Mouse (Mus musculus): ENCODE measurements around the gene Cbx7. TPM values are rescaled to one million over a fixed set of nuclear protein-coding genes. Genes with fewer than 3 reads are reported as not detected.

Cbx7 gene
- total and polyA plus RNA-seq, 2 experiments from 2014 or later = 2.9 to 9.5 TPM

DNA sequence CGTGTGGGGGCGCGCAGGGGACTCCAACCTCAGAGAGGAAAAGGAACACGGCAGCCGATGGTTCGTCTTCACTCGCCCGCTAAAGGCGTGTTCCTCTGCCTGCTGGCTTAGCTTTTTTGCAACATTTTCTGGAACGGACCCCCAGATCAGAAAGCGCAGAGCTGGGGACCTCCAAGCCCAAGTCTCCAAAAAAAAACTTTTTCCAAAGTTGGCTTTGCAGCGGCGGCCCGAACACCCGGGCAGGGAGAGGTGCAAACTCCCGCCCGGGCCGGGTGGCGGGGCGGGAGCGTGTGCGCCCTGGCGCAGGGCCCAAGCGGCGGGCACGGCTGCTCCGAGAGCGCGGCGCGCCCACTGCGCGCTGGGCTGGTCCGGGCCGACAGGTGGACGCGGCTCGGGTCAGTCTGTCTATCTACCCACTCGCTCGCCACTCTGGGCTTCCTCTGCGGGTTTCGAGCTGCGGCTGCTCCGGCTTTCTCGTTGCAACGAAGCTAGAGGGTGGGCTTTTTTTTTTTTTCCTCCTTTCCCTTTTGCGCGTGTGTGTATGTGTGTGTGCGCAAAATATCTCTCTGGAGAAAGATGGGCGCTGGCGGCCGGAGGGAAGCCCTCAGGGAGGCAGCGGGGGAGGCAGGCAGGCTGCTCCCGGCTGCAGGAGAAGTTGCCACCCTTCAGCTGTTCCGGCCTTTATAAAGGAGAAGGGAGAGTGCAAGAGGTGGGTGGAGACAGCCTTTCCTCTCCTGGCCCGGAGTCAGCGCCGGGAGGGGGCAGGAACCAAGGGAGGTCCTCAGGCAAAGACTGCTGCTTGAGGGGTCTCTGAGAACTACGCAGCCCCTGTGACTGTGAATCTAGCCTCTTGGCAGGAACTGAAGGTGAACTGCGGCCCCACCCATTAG, 43.6 kb upstream of the Cbx7 start, which contains the start of gene Pdgfb:
TSS of gene Pdgfb (minus strand) at position 657 of the 890 bp plus-strand sequence.
- Histone ChIP-seq H3K9ac (replicated peaks; ENCODE audit: low read length) (peak within 1 kb of the TSS; percentile 90), H3K9me3 (ENCODE audit: low read length) (no peaks in the 10 kb centered on the region), H3K27ac (peak within 1 kb of the TSS; percentile 94), H3K27me3 (ENCODE audit: insufficient read depth, low read length) (peaks cover 6% of the 10 kb centered on the region; the same call in 1 of the 2 replicates), H3K4me3 (ENCODE audit: low read length) (peak within 1 kb of the TSS; percentile 73), H3K4me1 (ENCODE audit: insufficient read depth, low read length) (peaks cover 12% of the 10 kb centered on the region; the same call in 1 of the 2 replicates), H3K4me2 (ENCODE audit: low read depth, low read length) (peak within 1 kb of the TSS; percentile 83), H3K36me3 (ENCODE audit: insufficient read depth, low read length) (no peaks in the 10 kb centered on the region)
- ATAC-seq = no peak
- WGBS = 1% methylated on average over 57 of the region's 60 CpGs
- TF ChIP-seq CTCF (IDR thresholded peaks at IDR 0.05; ENCODE audit: low read depth) = no peak
- DNase-seq (ENCODE audit: low spot score) = peak; percentile 49

GRCm38 (mm10) chr15:80014031-80014320, 43.1 kb upstream of the Cbx7 start:
- H3K36me3 ChIP-seq (ENCODE audit: insufficient read depth, low read length) = no peaks in the 10 kb centered on the region
- peaks cover 12% of the 10 kb centered on the region; the same call in 1 of the 2 replicates for H3K4me1 ChIP-seq (ENCODE audit: insufficient read depth, low read length)
- H3K4me3 ChIP-seq (ENCODE audit: low read length) = peak overlapping the region; percentile 73
- under 1% methylated on average over 27 of the region's 37 CpGs for WGBS
- DNase-seq (ENCODE audit: low spot score) (no peak), ATAC-seq (no peak)
- no peak for TF ChIP-seq CTCF (IDR thresholded peaks at IDR 0.05; ENCODE audit: low read depth)
- peak overlapping the region; percentile 94 for H3K27ac ChIP-seq
- H3K4me2 ChIP-seq (ENCODE audit: low read depth, low read length) = peak overlapping the region; percentile 83
- peaks cover 6% of the 10 kb centered on the region; the same call in 1 of the 2 replicates for H3K27me3 ChIP-seq (ENCODE audit: insufficient read depth, low read length)
- no peaks in the 10 kb centered on the region for H3K9me3 ChIP-seq (ENCODE audit: low read length)
- H3K9ac ChIP-seq (replicated peaks; ENCODE audit: low read length) = peak overlapping the region; percentile 90

DNA sequence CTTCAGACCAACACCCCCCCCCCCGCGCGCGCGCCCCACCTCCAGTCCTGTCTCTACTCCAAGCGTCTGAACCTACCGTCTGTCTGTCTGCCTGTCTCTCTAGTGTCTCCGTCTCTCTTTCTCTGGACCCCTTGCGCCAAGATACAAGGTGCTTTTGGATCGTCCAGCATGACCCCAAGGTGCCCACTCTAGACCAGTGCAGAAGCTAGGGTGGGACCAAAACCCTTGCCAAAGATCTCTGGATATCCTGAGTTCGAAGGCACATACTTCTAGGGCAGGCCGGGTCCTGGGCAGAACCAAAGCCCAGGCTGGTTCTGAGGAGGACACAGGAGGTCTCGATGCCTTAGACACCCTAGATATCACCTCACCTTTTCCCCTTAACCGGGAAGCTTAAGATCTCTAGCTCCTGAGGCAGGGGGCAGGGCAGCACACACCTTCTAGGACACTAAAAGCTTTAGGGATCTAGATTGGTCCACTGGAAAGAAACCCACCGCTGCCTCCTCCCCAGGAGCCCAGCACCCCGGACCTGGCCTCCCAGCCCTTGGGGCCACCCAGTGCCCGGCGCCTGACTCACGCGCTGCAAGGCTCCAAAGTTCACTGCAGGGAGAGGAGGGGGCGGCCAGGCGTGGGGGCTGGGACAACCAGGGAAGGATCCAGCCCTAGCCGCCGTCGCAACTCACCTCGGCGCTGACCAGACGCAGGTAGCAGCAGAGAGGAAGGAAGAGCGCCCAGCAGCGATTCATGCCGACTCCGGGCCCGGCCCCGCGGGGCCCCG, 42.5 kb upstream of the Cbx7 start:
- WGBS = 2% methylated on average over 31 of the region's 36 CpGs
- Histone ChIP-seq H3K27me3 (ENCODE audit: insufficient read depth, low read length) (peaks cover 6% of the 10 kb centered on the region; the same call in 1 of the 2 replicates), H3K36me3 (ENCODE audit: insufficient read depth, low read length) (no peaks in the 10 kb centered on the region), H3K4me1 (ENCODE audit: insufficient read depth, low read length) (peaks cover 12% of the 10 kb centered on the region; the same call in 1 of the 2 replicates), H3K9me3 (ENCODE audit: low read length) (no peaks in the 10 kb centered on the region), H3K4me2 (ENCODE audit: low read depth, low read length) (peak overlapping the region; percentile 83), H3K27ac (peak overlapping the region; percentile 94), H3K9ac (replicated peaks; ENCODE audit: low read length) (peak overlapping the region; percentile 90), H3K4me3 (ENCODE audit: low read length) (peak overlapping the region; percentile 73)
- ATAC-seq (no peak), DNase-seq (ENCODE audit: low spot score) (peak; percentile 38)
- no peak for TF ChIP-seq CTCF (IDR thresholded peaks at IDR 0.05; ENCODE audit: low read depth)

DNA sequence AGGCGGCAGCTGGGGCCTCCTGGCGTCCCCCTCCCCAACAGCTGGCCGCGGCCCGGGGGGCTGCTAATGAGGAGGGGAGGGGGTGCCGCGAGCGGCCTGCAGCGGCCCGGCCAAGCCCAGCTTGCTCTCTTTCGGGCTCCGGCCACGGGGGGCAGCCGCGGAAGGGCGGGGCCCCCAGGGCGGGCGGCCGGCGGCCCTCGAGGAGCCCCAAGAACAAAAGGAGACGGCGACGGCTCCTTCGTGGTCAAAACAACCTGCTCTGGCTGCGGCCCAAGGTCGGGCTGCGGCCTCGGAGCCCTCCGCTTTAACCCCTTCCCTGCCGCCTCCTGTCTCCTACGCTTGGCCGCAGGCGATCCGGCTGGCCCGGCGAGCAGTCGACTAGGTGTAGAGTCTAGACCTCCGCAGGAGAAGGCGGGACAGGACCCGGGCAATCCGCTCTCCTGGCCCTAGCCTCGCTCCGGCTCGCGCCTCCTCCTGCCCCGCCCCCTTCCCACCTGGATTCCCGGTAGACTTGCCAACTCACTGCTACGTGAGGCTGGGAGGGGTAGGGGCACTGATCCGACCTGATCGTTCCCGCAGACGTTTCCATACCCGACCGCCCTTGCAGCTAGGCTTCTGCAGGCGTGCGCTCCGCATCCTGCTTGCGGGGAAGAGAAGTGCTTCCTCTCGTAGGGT, 41.7 kb upstream of the Cbx7 start:
- H3K4me3 ChIP-seq (ENCODE audit: low read length) = peak overlapping the region; percentile 73
- under 1% methylated on average over 53 of the region's 60 CpGs for WGBS
- TF ChIP-seq CTCF (IDR thresholded peaks at IDR 0.05; ENCODE audit: low read depth) = no peak
- peak overlapping the region; percentile 94 for H3K27ac ChIP-seq
- H3K9me3 ChIP-seq (ENCODE audit: low read length) = no peaks in the 10 kb centered on the region
- DNase-seq (ENCODE audit: low spot score) = peak; percentile 82
- no peaks in the 10 kb centered on the region for H3K36me3 ChIP-seq (ENCODE audit: insufficient read depth, low read length)
- H3K4me2 ChIP-seq (ENCODE audit: low read depth, low read length) = peak overlapping the region; percentile 83
- H3K9ac ChIP-seq (replicated peaks; ENCODE audit: low read length) = peak overlapping the region; percentile 90
- peak; percentile 54 for ATAC-seq
- H3K27me3 ChIP-seq (ENCODE audit: insufficient read depth, low read length) = peaks cover 6% of the 10 kb centered on the region; the same call in 1 of the 2 replicates
- peaks cover 12% of the 10 kb centered on the region; the same call in 1 of the 2 replicates for H3K4me1 ChIP-seq (ENCODE audit: insufficient read depth, low read length)

- no peaks in the 10 kb centered on the region for H3K9me3 ChIP-seq (ENCODE audit: low read length)
- H3K36me3 ChIP-seq (ENCODE audit: insufficient read depth, low read length) = no peaks in the 10 kb centered on the region
- peak; percentile 52 for TF ChIP-seq CTCF (IDR thresholded peaks at IDR 0.05; ENCODE audit: low read depth)
- peak overlapping the region; percentile 83 for H3K4me2 ChIP-seq (ENCODE audit: low read depth, low read length)
- peak overlapping the region; percentile 90 for H3K9ac ChIP-seq (replicated peaks; ENCODE audit: low read length)
- H3K27ac ChIP-seq = peak overlapping the region; percentile 94
- H3K4me1 ChIP-seq (ENCODE audit: insufficient read depth, low read length) = peaks cover 12% of the 10 kb centered on the region; the same call in 1 of the 2 replicates
- H3K4me3 ChIP-seq (ENCODE audit: low read length) = peak overlapping the region; percentile 73
- DNase-seq (ENCODE audit: low spot score) = peak; percentile 90
- peaks cover 6% of the 10 kb centered on the region; the same call in 1 of the 2 replicates for H3K27me3 ChIP-seq (ENCODE audit: insufficient read depth, low read length)
- ATAC-seq = peak; percentile 80
- WGBS = 2% methylated on average over 55 of the region's 56 CpGs
Measured at GRCm38 (mm10) chr15:80011778-80012526, 41.0 kb upstream of the Cbx7 start.

Measured in hindbrain, postnatal 0 days (tissue).